18 mouse cellular contexts compared by ENCODE assay signal in genomic region chr19:17570936-17571335, GRCm38 (mm10).
"Had no signal": no experiment of that assay in that cellular context is flagged by ENCODE, and none has a peak within 500 bp of the region (broad histone marks: within the 10 kb centered on the region; RNA-seq: fewer than 3 reads in every experiment).

No protein-coding gene starts in this region.

- H3K36me3 ChIP-seq: midbrain, embryonic 10.5 days; midbrain, embryonic 13.5 days; midbrain, embryonic 15.5 days; neural tube, embryonic 13.5 days had no signal

- H3K27me3 ChIP-seq: midbrain, embryonic 13.5 days; midbrain, embryonic 15.5 days; neural tube, embryonic 13.5 days; neural tube, embryonic 15.5 days had no signal

- DNase-seq: lung, adult 18-20 months; lung, embryonic 14.5 days; lung, postnatal 10 days; lung, postnatal 4 days; retina, postnatal 1 day; right cerebral cortex, adult 18-20 months; right cerebral cortex, postnatal 25 days; right cerebral cortex, postnatal 4 days; spleen, adult 18-20 months; thymus, adult 18-20 months; thymus, postnatal 14 days; thymus, postnatal 36 days had no signal

- H3K4me2 ChIP-seq: lung, embryonic 14.5 days; midbrain, embryonic 13.5 days; midbrain, embryonic 15.5 days; neural tube, embryonic 13.5 days; neural tube, embryonic 15.5 days had no signal

- H3K9me3 ChIP-seq: midbrain, embryonic 10.5 days; midbrain, embryonic 13.5 days; midbrain, embryonic 15.5 days; neural tube, embryonic 13.5 days; neural tube, embryonic 15.5 days had no signal

- H3K4me3 ChIP-seq: midbrain, embryonic 10.5 days; midbrain, embryonic 13.5 days; midbrain, embryonic 15.5 days; myocyte; neural tube, embryonic 13.5 days; neural tube, embryonic 15.5 days had no signal

- ATAC-seq: midbrain, embryonic 13.5 days; midbrain, embryonic 15.5 days had no signal

- H3K27ac ChIP-seq: midbrain, embryonic 10.5 days; midbrain, embryonic 13.5 days; midbrain, embryonic 15.5 days; neural tube, embryonic 13.5 days; neural tube, embryonic 15.5 days had no signal

- H3K4me1 ChIP-seq: midbrain, embryonic 10.5 days; midbrain, embryonic 13.5 days; midbrain, embryonic 15.5 days; neural tube, embryonic 13.5 days had no signal

- H3K9ac ChIP-seq: lung, embryonic 14.5 days; midbrain, embryonic 13.5 days; midbrain, embryonic 15.5 days; neural tube, embryonic 13.5 days; neural tube, embryonic 15.5 days had no signal
